Mouse (Mus musculus) liver, embryonic 12.5 days (tissue): ENCODE measurements around the gene Sf3b5. TPM values are rescaled to one million over a fixed set of nuclear protein-coding genes. Genes with fewer than 3 reads are reported as not detected.

ENCODE experiments used
- ATAC-seq: fragments of 200-750 bp; cut with Nextera tagmentation; 2 replicates; pipeline ENCODE4 v1.8.0; 2017; ENCODE audit warnings: moderate number of reproducible peaks, mild to moderate bottlenecking, moderate library complexity
- H3K27ac ChIP-seq: fragments of 300-500 bp; sonication (generic); 2 replicates; pipeline ENCODE4 v1.5.1; 2016; ENCODE audit warnings: mild to moderate bottlenecking
- H3K27me3 ChIP-seq: fragments of 300-500 bp; sonication (generic); replicated peaks from 2 replicates; pipeline ENCODE4 v1.6.1; 2016; ENCODE audit warnings: mild to moderate bottlenecking, moderate library complexity
- H3K36me3 ChIP-seq: fragments of 300-500 bp; sonication (generic); 2 replicates; pipeline ENCODE4 v1.6.1; 2016; ENCODE audit warnings: mild to moderate bottlenecking, moderate library complexity
- H3K4me1 ChIP-seq: fragments of 300-500 bp; sonication (generic); 2 replicates; pipeline ENCODE4 v1.6.1; 2016
- H3K4me2 ChIP-seq: fragments of 300-500 bp; sonication (generic); 2 replicates; pipeline ENCODE4 v1.6.1; 2016; ENCODE audit warnings: mild to moderate bottlenecking, moderate library complexity
- H3K4me3 ChIP-seq: fragments of 300-500 bp; sonication (generic); 2 replicates; pipeline ENCODE4 v1.5.1; 2016; ENCODE audit warnings: mild to moderate bottlenecking, moderate library complexity
- H3K9ac ChIP-seq: fragments of 300-500 bp; sonication (generic); 2 replicates; pipeline ENCODE4 v1.6.1; 2016; ENCODE audit warnings: mild to moderate bottlenecking, moderate library complexity
- H3K9me3 ChIP-seq: fragments of 300-500 bp; sonication (generic); replicated peaks from 2 replicates; pipeline ENCODE4 v1.6.1; 2016; ENCODE audit warnings: mild to moderate bottlenecking, moderate library complexity
- WGBS: fragments of 180-500 bp; shearing (Covaris S2); methylation state at CpG from one replicate; pipeline ENCODE4 v1.1.7; 2016; ENCODE audit not compliant: insufficient replicate concordance; 5-methylcytosine and 5-hydroxymethylcytosine counted together
- polyA plus RNA-seq: library from polyadenylated mRNA; unstranded; fragments of >200 nt; fragmentation: Nextera tagmentation; extraction: Ambion mirVana; gene quantifications from 2 replicates; pipeline ENCODE4 v1.2.1, GENCODE M21; 2016

Gene Sf3b5
- polyA plus RNA-seq, 1 experiment from 2014 or later, result 32.9 TPM

DNA sequence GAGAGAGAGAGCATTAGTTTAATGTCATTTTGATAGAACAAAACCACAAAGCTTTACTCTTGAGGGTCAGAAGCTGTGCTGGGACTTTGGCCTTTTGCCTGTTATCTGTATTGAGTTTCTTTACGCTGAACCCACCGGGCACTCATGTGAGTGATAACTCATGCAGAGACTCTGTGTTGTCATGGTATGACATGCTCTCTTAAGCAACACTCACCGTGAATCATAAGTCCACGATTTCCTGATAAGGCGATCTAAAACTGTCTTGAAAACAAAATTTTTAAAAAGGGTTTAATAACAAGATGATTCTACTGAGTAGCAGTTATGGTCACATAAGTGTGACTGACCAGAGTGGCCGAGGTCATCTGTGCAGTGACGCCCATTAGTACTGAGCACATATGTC is 28.6 kb upstream of the Sf3b5 start:
- Histone ChIP-seq H3K9me3 (no peaks in the 10 kb centered on the region), H3K9ac (no peak overlapping the region), H3K4me2 (no peak overlapping the region), H3K4me1 (peaks cover 4% of the 10 kb centered on the region; the same call in 1 of the 2 replicates), H3K36me3 (no peaks in the 10 kb centered on the region), H3K27me3 (no peaks in the 10 kb centered on the region), H3K27ac (no peak overlapping the region), H3K4me3 (no peak overlapping the region)
- no peak for ATAC-seq
- 52% methylated on average over 7 of the region's 7 CpGs for WGBS

DNA sequence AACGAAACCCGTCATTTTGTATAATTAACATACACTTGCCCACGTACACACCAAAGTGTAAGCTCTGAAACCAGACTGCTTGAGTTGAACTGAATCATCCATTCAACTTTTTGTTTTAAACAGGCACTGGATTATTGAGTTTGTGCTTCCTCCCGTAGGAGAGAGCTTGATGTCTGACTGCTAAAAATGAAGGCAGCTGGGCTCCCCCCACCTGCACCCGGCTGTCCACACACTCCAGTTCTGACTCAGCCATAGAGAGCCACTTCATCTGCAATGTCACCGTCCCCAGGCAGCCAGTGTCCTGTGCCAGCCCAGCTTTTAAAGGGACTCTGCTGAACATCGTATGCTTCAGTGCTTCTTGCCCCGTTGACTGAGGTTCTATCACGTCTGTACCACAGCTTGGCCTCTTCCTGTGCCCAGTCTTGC is 27.3 kb upstream of the Sf3b5 start:
- no peak for ATAC-seq
- peaks cover 4% of the 10 kb centered on the region; the same call in 1 of the 2 replicates for H3K4me1 ChIP-seq
- H3K9ac ChIP-seq, result no peak overlapping the region
- H3K4me2 ChIP-seq, result no peak overlapping the region
- no peaks in the 10 kb centered on the region for H3K27me3 ChIP-seq
- no peaks in the 10 kb centered on the region for H3K36me3 ChIP-seq
- WGBS, result 65% methylated on average over 9 of the region's 9 CpGs
- no peaks in the 10 kb centered on the region for H3K9me3 ChIP-seq
- no peak overlapping the region for H3K27ac ChIP-seq
- no peak overlapping the region for H3K4me3 ChIP-seq

DNA sequence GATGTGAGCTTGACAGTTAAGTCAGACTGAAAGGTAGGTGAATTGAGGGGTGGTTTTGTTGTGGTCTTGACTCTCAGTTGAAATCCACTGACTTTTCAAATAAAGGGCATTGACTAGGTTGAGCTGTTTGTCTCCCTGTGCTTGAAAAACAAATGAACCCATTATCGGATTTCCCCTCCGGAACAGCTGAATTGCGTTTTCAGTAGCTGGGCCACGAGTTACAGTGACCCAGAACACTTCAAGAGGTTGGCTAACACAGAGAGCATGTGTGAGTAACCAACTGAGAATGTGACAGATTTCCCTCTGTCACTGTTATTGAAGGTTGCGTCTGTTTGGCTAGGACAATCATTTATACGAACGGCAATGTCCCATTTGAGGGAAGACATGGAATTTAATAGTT is 24.1 kb upstream of the Sf3b5 start:
- whole genome bisulfite sequencing, result 79% methylated on average over 7 of the region's 7 CpGs
- no peak overlapping the region for H3K9ac ChIP-seq
- peaks cover 25% of the 10 kb centered on the region for H3K4me1 ChIP-seq
- no peak overlapping the region for H3K4me2 ChIP-seq
- H3K4me3 ChIP-seq, result no peak overlapping the region
- H3K9me3 ChIP-seq, result no peaks in the 10 kb centered on the region
- no peaks in the 10 kb centered on the region for H3K27me3 ChIP-seq
- no peaks in the 10 kb centered on the region for H3K36me3 ChIP-seq
- H3K27ac ChIP-seq, result no peak overlapping the region
- no peak for ATAC-seq

GRCm38 (mm10) chr10:12983516-12983915 is 21.6 kb upstream of the Sf3b5 start:
- Histone ChIP-seq H3K27ac (no peak overlapping the region), H3K9me3 (no peaks in the 10 kb centered on the region), H3K4me2 (no peak overlapping the region), H3K36me3 (no peaks in the 10 kb centered on the region), H3K4me3 (no peak overlapping the region), H3K27me3 (no peaks in the 10 kb centered on the region), H3K4me1 (peaks cover 48% of the 10 kb centered on the region), H3K9ac (no peak overlapping the region)
- WGBS, result 55% methylated on average over 2 of the region's 3 CpGs
- ATAC-seq, result peak; percentile 38; the same call in 1 of the 2 replicates

GRCm38 (mm10) chr10:12985028-12985427 is 20.1 kb upstream of the Sf3b5 start:
- no peak overlapping the region for H3K9ac ChIP-seq
- H3K4me3 ChIP-seq, result no peak overlapping the region
- H3K36me3 ChIP-seq, result no peaks in the 10 kb centered on the region
- H3K27ac ChIP-seq, result no peak overlapping the region
- peaks cover 50% of the 10 kb centered on the region for H3K4me1 ChIP-seq
- no peaks in the 10 kb centered on the region for H3K27me3 ChIP-seq
- 40% methylated on average over 3 of the region's 3 CpGs for WGBS
- ATAC-seq, result no peak
- no peaks in the 10 kb centered on the region for H3K9me3 ChIP-seq
- H3K4me2 ChIP-seq, result no peak overlapping the region

GRCm38 (mm10) chr10:12986485-12986884 is 18.7 kb upstream of the Sf3b5 start:
- 48% methylated on average over 5 of the region's 5 CpGs for WGBS
- H3K4me3 ChIP-seq, result no peak overlapping the region
- peak overlapping the region; percentile 8; the same call in 1 of the 2 replicates for H3K4me2 ChIP-seq
- H3K9me3 ChIP-seq, result no peaks in the 10 kb centered on the region
- no peak overlapping the region for H3K9ac ChIP-seq
- H3K27ac ChIP-seq, result 0 out of 2 replicates have a peak overlapping the region, but pooled peaks have one; percentile 14
- H3K27me3 ChIP-seq, result no peaks in the 10 kb centered on the region
- no peak for ATAC-seq
- H3K36me3 ChIP-seq, result no peaks in the 10 kb centered on the region
- peaks cover 45% of the 10 kb centered on the region for H3K4me1 ChIP-seq

- 0 out of 2 replicates have a peak overlapping the region, but pooled peaks have one; percentile 14 for H3K27ac ChIP-seq
- peaks cover 45% of the 10 kb centered on the region for H3K4me1 ChIP-seq
- peak; percentile 33; the same call in 1 of the 2 replicates for ATAC-seq
- no peak overlapping the region for H3K9ac ChIP-seq
- no peaks in the 10 kb centered on the region for H3K36me3 ChIP-seq
- peak overlapping the region; percentile 8; the same call in 1 of the 2 replicates for H3K4me2 ChIP-seq
- WGBS, result 5% methylated on average over 4 of the region's 4 CpGs
- no peaks in the 10 kb centered on the region for H3K27me3 ChIP-seq
- no peak overlapping the region for H3K4me3 ChIP-seq
- no peaks in the 10 kb centered on the region for H3K9me3 ChIP-seq
Observed at GRCm38 (mm10) chr10:12986943-12987342, 18.2 kb upstream of the Sf3b5 start.

- peak; percentile 46; the same call in 1 of the 2 replicates for ATAC-seq
- Histone ChIP-seq H3K4me3 (no peak overlapping the region), H3K9me3 (no peaks in the 10 kb centered on the region), H3K27me3 (no peaks in the 10 kb centered on the region), H3K4me2 (no peak overlapping the region), H3K36me3 (no peaks in the 10 kb centered on the region), H3K9ac (no peak overlapping the region), H3K27ac (no peak overlapping the region), H3K4me1 (peaks cover 28% of the 10 kb centered on the region)
- 76% methylated on average over 5 of the region's 5 CpGs for whole genome bisulfite sequencing
Observed at GRCm38 (mm10) chr10:12991953-12992352, 13.2 kb upstream of the Sf3b5 start.

DNA sequence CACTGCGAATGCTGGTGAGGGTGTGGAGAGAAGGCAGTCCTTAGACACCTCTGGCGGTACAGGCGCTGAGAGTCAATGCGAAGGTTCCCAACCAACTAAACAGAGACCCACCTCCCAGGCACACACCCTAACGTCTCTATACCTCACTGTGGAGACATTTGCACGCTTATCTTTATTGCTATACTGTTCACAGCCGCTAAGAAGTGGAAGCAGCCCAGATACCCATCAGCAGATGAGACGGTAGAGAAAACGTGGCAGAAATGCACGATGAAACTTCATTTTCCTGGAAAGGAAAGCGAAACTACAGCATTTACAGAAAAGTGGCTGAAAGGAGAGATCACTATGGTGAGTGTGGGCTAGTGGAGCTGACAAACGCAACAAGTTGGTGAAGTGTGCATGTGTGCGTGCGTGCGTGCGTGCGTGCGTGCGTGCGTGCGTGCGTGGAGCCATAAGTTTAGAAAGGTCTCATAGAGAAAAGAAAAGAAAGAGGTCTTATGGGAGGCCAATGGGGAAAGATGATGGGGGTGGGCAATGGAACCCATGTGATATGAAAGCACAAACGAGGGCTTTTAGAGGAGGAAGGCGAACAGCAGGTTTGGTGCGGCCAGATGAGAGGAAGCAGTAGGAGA is 11.6 kb upstream of the Sf3b5 start:
- Histone ChIP-seq H3K9me3 (no peaks in the 10 kb centered on the region), H3K9ac (no peak overlapping the region), H3K4me2 (peak overlapping the region; percentile 33), H3K27me3 (no peaks in the 10 kb centered on the region), H3K36me3 (no peaks in the 10 kb centered on the region), H3K4me3 (no peak overlapping the region), H3K4me1 (peaks cover 15% of the 10 kb centered on the region), H3K27ac (no peak overlapping the region)
- peak; percentile 54; the same call in 1 of the 2 replicates for ATAC-seq
- WGBS, result 63% methylated on average over 25 of the region's 25 CpGs

DNA sequence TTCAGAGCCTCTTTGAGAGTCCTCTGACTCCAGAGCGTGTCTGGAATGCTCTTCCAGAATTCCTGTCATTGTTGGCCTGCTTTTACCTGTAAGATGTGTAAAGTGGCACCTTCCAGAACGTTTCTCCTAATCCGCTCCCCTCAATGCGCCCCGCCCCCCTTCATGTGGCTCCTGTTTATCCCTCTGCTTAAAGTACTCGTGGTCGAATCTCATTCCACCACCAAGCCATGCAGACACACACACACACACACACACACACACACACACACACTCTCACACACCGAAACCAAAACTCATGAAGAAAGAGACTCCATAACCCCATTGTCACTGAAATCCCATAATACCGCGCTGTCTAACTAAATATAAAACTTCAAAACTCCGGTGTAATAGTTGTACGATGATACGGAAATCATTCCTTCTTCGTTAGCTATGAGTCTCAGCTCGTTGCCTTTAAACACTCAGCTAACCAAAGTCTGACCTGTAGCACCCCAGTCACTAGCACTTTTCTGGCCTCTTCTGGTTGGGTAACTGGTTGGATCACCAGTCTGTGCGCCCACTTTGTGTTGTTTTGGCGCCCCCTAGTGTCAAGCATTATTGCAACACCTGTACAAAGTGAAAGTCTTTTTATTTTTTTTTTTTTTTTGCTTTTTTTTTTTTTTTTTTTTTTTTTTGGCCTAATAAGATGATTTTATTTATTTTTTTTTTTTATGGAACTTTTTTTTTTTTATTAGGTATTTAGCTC is 8.2 kb upstream of the Sf3b5 start:
- Histone ChIP-seq H3K4me3 (no peak overlapping the region), H3K4me1 (peaks cover 13% of the 10 kb centered on the region), H3K36me3 (no peaks in the 10 kb centered on the region), H3K4me2 (peak overlapping the region; percentile 11; the same call in 1 of the 2 replicates), H3K9me3 (no peaks in the 10 kb centered on the region), H3K27me3 (no peaks in the 10 kb centered on the region), H3K9ac (no peak overlapping the region), H3K27ac (no peak overlapping the region)
- 41% methylated on average over 17 of the region's 17 CpGs for WGBS
- ATAC-seq, result peak; percentile 69

DNA sequence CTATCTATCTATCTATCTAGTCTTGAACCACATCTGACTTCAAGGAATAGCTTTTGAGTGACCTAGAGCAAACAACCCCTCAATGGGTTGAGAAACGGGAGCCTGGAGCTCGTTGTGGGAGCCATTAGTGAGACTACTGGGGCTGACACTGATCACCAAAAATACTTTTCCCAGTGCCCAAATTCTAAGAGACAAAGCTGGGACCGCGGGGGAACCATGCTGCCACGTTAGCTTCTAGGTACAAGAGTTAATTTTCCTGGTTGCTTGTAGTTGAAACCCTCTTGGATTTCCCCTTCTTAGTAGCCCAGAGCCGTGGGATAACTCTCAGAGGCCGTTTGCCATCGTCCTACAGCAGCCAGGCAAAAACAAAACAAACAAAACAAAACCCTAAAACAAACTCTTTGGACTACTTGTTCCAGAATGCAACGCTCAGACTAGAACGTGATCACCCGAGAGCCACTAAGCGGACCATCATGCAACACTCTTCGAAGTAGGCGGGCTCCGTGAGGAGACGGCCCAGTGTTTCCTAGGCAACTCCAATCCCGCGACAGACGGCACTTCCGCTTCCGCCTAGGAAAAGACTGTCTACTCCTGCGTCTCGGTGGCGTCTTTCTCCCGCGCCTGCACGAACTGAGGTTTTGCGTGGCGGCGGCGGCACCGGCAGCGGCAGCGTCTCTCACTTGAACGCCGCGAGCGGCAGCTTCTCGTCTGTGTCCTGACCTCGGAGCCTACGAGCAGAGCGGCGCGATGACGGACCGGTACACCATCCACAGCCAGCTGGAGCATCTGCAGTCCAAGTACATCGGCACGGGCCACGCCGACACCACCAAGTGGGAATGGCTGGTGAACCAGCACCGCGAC is 3.0 kb downstream of the Sf3b5 start:
- peak; percentile 99 for ATAC-seq

More for the DNA sequence above, 3.0 kb downstream of the Sf3b5 start:
- Histone ChIP-seq H3K9ac (peak overlapping the region; percentile 85), H3K4me1 (peaks cover 23% of the 10 kb centered on the region), H3K4me3 (peak overlapping the region; percentile 86), H3K4me2 (peak overlapping the region; percentile 81), H3K27ac (peak overlapping the region; percentile 82), H3K36me3 (peaks cover 15% of the 10 kb centered on the region), H3K9me3 (no peaks in the 10 kb centered on the region), H3K27me3 (no peaks in the 10 kb centered on the region)
- WGBS, result 2% methylated on average over 52 of the region's 52 CpGs
